Mouse (Mus musculus): Measurements from ENCODE around the gene Fbn1. TPM values are rescaled to one million over a fixed set of nuclear protein-coding genes. Genes with fewer than 3 reads are reported as not detected.
A peak's percentile ranks its signal among the peaks of the same experiment; 100 is the strongest.

Gene Fbn1
- polyA plus RNA-seq, 1 experiment = 30.6 TPM

GRCm38 (mm10) chr2:125253699-125254098 lies 254.1 kb downstream of the Fbn1 start:
- 95% methylated on average over 6 of the region's 6 CpGs for WGBS
- Histone ChIP-seq H3K4me3 (replicated peaks; ENCODE audit: extremely low read depth, low read depth, low read length) (no peak overlapping the region), H3K4me1 (ENCODE audit: control insufficient read depth, insufficient read depth, low read length) (no peaks in the 10 kb centered on the region)
- DNase-seq = no peak
- TF ChIP-seq POLR2A (IDR thresholded peaks at IDR 0.05; ENCODE audit: borderline replicate concordance, extremely low read depth, low read depth, low read length) = no peak
- TF ChIP-seq CTCF (IDR thresholded peaks at IDR 0.05; ENCODE audit: insufficient read depth, low read length) = no peak

- H3K4me1 ChIP-seq (ENCODE audit: control insufficient read depth, insufficient read depth, low read length) = no peaks in the 10 kb centered on the region
- 41% methylated on average over 2 of the region's 2 CpGs for WGBS
- DNase-seq = peak; percentile 35
- H3K4me3 ChIP-seq (replicated peaks; ENCODE audit: extremely low read depth, low read depth, low read length) = no peak overlapping the region
- peak; percentile 36; the same call in 1 of the 2 replicates for TF ChIP-seq CTCF (IDR thresholded peaks at IDR 0.05; ENCODE audit: insufficient read depth, low read length)
- TF ChIP-seq POLR2A (IDR thresholded peaks at IDR 0.05; ENCODE audit: borderline replicate concordance, extremely low read depth, low read depth, low read length) = no peak
Observed at GRCm38 (mm10) chr2:125252275-125252674, 255.5 kb downstream of the Fbn1 start.

DNA sequence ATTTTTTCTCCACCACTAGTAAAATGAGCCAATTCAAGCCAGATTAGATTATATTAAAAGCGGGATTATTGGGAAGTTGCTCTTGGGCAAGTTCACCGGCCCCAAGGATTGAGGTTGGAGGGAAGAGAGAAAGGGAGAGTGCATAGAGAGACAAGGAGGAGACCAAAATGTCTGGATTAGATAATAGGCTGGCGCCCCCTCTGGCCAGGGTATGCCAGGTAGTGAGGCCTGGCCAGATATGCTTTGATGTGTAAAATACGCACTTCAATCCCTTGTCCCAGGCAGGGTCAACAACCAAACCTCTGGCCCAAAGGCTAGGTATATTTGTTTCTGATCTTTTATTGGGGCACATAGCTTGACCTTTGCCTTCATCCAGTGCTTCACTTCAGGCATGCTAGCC lies 256.0 kb downstream of the Fbn1 start:
- Histone ChIP-seq H3K4me3 (replicated peaks; ENCODE audit: extremely low read depth, low read depth, low read length) (no peak overlapping the region), H3K4me1 (ENCODE audit: control insufficient read depth, insufficient read depth, low read length) (no peaks in the 10 kb centered on the region)
- DNase-seq = no peak
- TF ChIP-seq CTCF (IDR thresholded peaks at IDR 0.05; ENCODE audit: insufficient read depth, low read length) (0 out of 2 replicates have a peak, but pooled peaks have one; percentile 15), POLR2A (IDR thresholded peaks at IDR 0.05; ENCODE audit: borderline replicate concordance, extremely low read depth, low read depth, low read length) (no peak)
- 90% methylated on average over 4 of the region's 4 CpGs for WGBS

Other genes starting within 250 kb of the Fbn1 start
- 0.43 and 0.52 TPM in 2 replicates for gene Gm9913, start 2.9 kb downstream of the Fbn1 start, polyA plus RNA-seq (2012; rRNA removed)
- gene Cep152, start 117.1 kb upstream of the Fbn1 start, polyA plus RNA-seq (2012; rRNA removed) = 0.86 and 1.2 TPM in 2 replicates
- 23.2 and 27.4 TPM in 2 replicates for gene Eid1, start 165.1 kb upstream of the Fbn1 start, polyA plus RNA-seq (2012; rRNA removed)
- gene Shc4, start 216.2 kb upstream of the Fbn1 start, polyA plus RNA-seq (2012; rRNA removed) = 0.34 and 0.51 TPM in 2 replicates

Measured in lung, adult 2 months (tissue).